Mouse (Mus musculus) bone marrow, adult 2 months (tissue): ENCODE results near the gene Il1b.

Experiments used
- CTCF ChIP-seq: fragments of 200-500 bp; IDR thresholded peaks from 2 replicates; pipeline ENCODE4 v1.5.1; 2011; ENCODE audit warnings: low read length, control low read depth; ENCODE audit not compliant: control insufficient read depth, insufficient read depth
- POLR2A ChIP-seq: fragments of 200-500 bp; IDR thresholded peaks from 2 replicates; pipeline ENCODE4 v1.6.1; 2011; ENCODE audit warnings: low read depth, mild to moderate bottlenecking, control low read depth, low read length, borderline replicate concordance; ENCODE audit not compliant: control insufficient read depth

DNA sequence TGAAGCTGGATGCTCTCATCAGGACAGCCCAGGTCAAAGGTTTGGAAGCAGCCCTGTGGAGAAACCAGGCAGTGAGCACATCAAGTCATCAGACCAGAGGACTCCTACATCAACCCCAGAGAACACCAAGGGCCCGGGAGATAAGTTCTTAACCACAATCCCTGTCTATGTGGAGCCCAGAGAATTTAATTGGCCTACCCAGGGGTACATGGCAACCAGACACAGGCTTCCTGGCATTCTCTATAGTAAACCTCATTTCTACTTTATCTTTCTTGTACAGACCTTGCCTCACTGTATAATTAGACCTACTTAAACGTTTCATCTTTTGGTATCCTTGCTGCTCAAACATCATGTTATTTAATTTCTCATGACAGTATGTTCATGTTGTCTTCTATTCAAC lies 2.8 kb downstream of the Il1b start:
- no peak for TF ChIP-seq CTCF
- TF ChIP-seq POLR2A = no peak
